Mouse (Mus musculus) forebrain, embryonic 16.5 days (tissue): ENCODE results near the gene Mfsd6. TPM values are rescaled to one million over a fixed set of nuclear protein-coding genes. Genes with fewer than 3 reads are reported as not detected.

Experiments
- ATAC-seq: fragments of 200-750 bp; cut with Nextera tagmentation; 2 replicates; pipeline ENCODE4 v1.8.0; 2017; ENCODE audit warnings: mild to moderate bottlenecking, moderate library complexity
- H3K27ac ChIP-seq: fragments of 300-500 bp; sonication (generic); 2 replicates; pipeline ENCODE4 v1.5.1; 2014; ENCODE audit warnings: low read length, control low read depth
- H3K27me3 ChIP-seq: fragments of 300-500 bp; sonication (generic); replicated peaks from 2 replicates; pipeline ENCODE4 v1.6.1; 2014; ENCODE audit warnings: low read length; ENCODE audit not compliant: control insufficient read depth, insufficient read depth
- H3K36me3 ChIP-seq: fragments of 300-500 bp; sonication (generic); 2 replicates; pipeline ENCODE4 v1.6.1; 2014; ENCODE audit not compliant: control insufficient read depth, insufficient read depth
- H3K4me1 ChIP-seq: fragments of 300-500 bp; sonication (generic); replicated peaks from 2 replicates; pipeline ENCODE4 v1.6.1; 2014; ENCODE audit warnings: low read length; ENCODE audit not compliant: control insufficient read depth, insufficient read depth
- H3K4me2 ChIP-seq: fragments of 300-500 bp; sonication (generic); 2 replicates; pipeline ENCODE4 v1.6.1; 2014; ENCODE audit warnings: mild to moderate bottlenecking, low read length, control low read depth
- H3K4me3 ChIP-seq: fragments of 300-500 bp; sonication (generic); replicated peaks from 2 replicates; pipeline ENCODE4 v1.5.1; 2014; ENCODE audit warnings: mild to moderate bottlenecking, low read length, control low read depth
- H3K9ac ChIP-seq: fragments of 300-500 bp; sonication (generic); replicated peaks from 2 replicates; pipeline ENCODE4 v1.6.1; 2014; ENCODE audit warnings: low read depth, low read length, control low read depth
- H3K9me3 ChIP-seq: fragments of 300-500 bp; sonication (generic); 2 replicates; pipeline ENCODE4 v1.6.1; 2016; ENCODE audit warnings: low read length; ENCODE audit not compliant: control insufficient read depth
- WGBS: fragments of 180-500 bp; shearing (Covaris S2); extraction: QIAGEN DNeasy Blood & Tissue Kit; methylation state at CpG from one replicate; pipeline ENCODE4 v1.1.7; 2014; 5-methylcytosine and 5-hydroxymethylcytosine counted together
- polyA plus RNA-seq: library from polyadenylated mRNA; unstranded; fragments of >200 nt; fragmentation: Nextera tagmentation; extraction: Ambion mirVana; gene quantifications from 2 replicates; pipeline ENCODE4 v1.2.1, GENCODE M21; 2015

The Mfsd6 gene
- polyA plus RNA-seq, 1 experiment from 2014 or later = 8.3 TPM

GRCm38 (mm10) chr1:52749978-52750377 is 22.7 kb upstream of the Mfsd6 start:
- Histone ChIP-seq H3K4me1 (no peaks in the 10 kb centered on the region), H3K36me3 (no peaks in the 10 kb centered on the region), H3K4me3 (no peak overlapping the region), H3K4me2 (no peak overlapping the region), H3K27me3 (no peaks in the 10 kb centered on the region), H3K9me3 (no peaks in the 10 kb centered on the region), H3K9ac (no peak overlapping the region), H3K27ac (no peak overlapping the region)
- 93% methylated on average over 1 of the region's 1 CpGs for WGBS
- no peak for ATAC-seq

- ATAC-seq = no peak
- H3K4me2 ChIP-seq = no peak overlapping the region
- H3K27me3 ChIP-seq = no peaks in the 10 kb centered on the region
- no peak overlapping the region for H3K27ac ChIP-seq
- no peaks in the 10 kb centered on the region for H3K36me3 ChIP-seq
- H3K4me3 ChIP-seq = no peak overlapping the region
- no peak overlapping the region for H3K9ac ChIP-seq
- no peaks in the 10 kb centered on the region for H3K9me3 ChIP-seq
- no peaks in the 10 kb centered on the region for H3K4me1 ChIP-seq
- WGBS = 20% methylated on average over 3 of the region's 3 CpGs
Measured at GRCm38 (mm10) chr1:52748260-52748659, 21.0 kb upstream of the Mfsd6 start.

- H3K36me3 ChIP-seq = no peaks in the 10 kb centered on the region
Measured at GRCm38 (mm10) chr1:52742567-52742966, 15.3 kb upstream of the Mfsd6 start.

GRCm38 (mm10) chr1:52734208-52734607 is 6.9 kb upstream of the Mfsd6 start:
- Histone ChIP-seq H3K4me1 (no peaks in the 10 kb centered on the region), H3K9me3 (no peaks in the 10 kb centered on the region), H3K9ac (no peak overlapping the region), H3K27ac (no peak overlapping the region), H3K36me3 (no peaks in the 10 kb centered on the region), H3K4me3 (no peak overlapping the region), H3K4me2 (no peak overlapping the region), H3K27me3 (no peaks in the 10 kb centered on the region)
- WGBS = 76% methylated on average over 4 of the region's 4 CpGs
- no peak for ATAC-seq

More at GRCm38 (mm10) chr1:52742567-52742966, 15.3 kb upstream of the Mfsd6 start:
- 89% methylated on average over 5 of the region's 5 CpGs for WGBS
- no peak overlapping the region for H3K9ac ChIP-seq
- H3K4me3 ChIP-seq = no peak overlapping the region
- H3K4me2 ChIP-seq = no peak overlapping the region
- no peak overlapping the region for H3K27ac ChIP-seq
- ATAC-seq = no peak
- no peaks in the 10 kb centered on the region for H3K27me3 ChIP-seq
- no peaks in the 10 kb centered on the region for H3K4me1 ChIP-seq
- no peaks in the 10 kb centered on the region for H3K9me3 ChIP-seq

- WGBS = 41% methylated on average over 1 of the region's 1 CpGs
Measured at GRCm38 (mm10) chr1:52730258-52730657, 3.0 kb upstream of the Mfsd6 start.

GRCm38 (mm10) chr1:52728857-52729489 is 1.7 kb upstream of the Mfsd6 start:
- H3K4me2 ChIP-seq = no peak overlapping the region
- H3K4me3 ChIP-seq = no peak overlapping the region
- H3K9ac ChIP-seq = no peak overlapping the region
- no peaks in the 10 kb centered on the region for H3K27me3 ChIP-seq
- no peak for ATAC-seq
- H3K9me3 ChIP-seq = no peaks in the 10 kb centered on the region
- peaks cover 12% of the 10 kb centered on the region for H3K4me1 ChIP-seq
- H3K27ac ChIP-seq = no peak overlapping the region
- no peaks in the 10 kb centered on the region for H3K36me3 ChIP-seq
- WGBS = 91% methylated on average over 5 of the region's 5 CpGs

More at GRCm38 (mm10) chr1:52730258-52730657, 3.0 kb upstream of the Mfsd6 start:
- Histone ChIP-seq H3K36me3 (no peaks in the 10 kb centered on the region), H3K27ac (no peak overlapping the region), H3K9me3 (no peaks in the 10 kb centered on the region), H3K4me2 (no peak overlapping the region), H3K4me3 (no peak overlapping the region), H3K9ac (no peak overlapping the region), H3K4me1 (peaks cover 12% of the 10 kb centered on the region), H3K27me3 (no peaks in the 10 kb centered on the region)
- no peak for ATAC-seq

GRCm38 (mm10) chr1:52726371-52727055 is 749 bp downstream of the Mfsd6 start:
- peak overlapping the region; percentile 69 for H3K4me2 ChIP-seq
- no peaks in the 10 kb centered on the region for H3K27me3 ChIP-seq
- H3K27ac ChIP-seq = peak overlapping the region; percentile 78
- peak; percentile 81 for ATAC-seq
- peaks cover 12% of the 10 kb centered on the region for H3K4me1 ChIP-seq
- H3K9ac ChIP-seq = peak overlapping the region; percentile 97
- no peaks in the 10 kb centered on the region for H3K36me3 ChIP-seq
- WGBS = under 1% methylated on average over 54 of the region's 56 CpGs
- H3K9me3 ChIP-seq = no peaks in the 10 kb centered on the region
- peak overlapping the region; percentile 60 for H3K4me3 ChIP-seq

GRCm38 (mm10) chr1:52722586-52722985 is 4.7 kb downstream of the Mfsd6 start:
- Histone ChIP-seq H3K9me3 (no peaks in the 10 kb centered on the region), H3K36me3 (no peaks in the 10 kb centered on the region), H3K9ac (no peak overlapping the region), H3K4me3 (no peak overlapping the region), H3K27ac (no peak overlapping the region), H3K27me3 (no peaks in the 10 kb centered on the region), H3K4me2 (no peak overlapping the region), H3K4me1 (peaks cover 16% of the 10 kb centered on the region)
- ATAC-seq = no peak
- 50% methylated on average over 4 of the region's 4 CpGs for WGBS

- peaks cover 11% of the 10 kb centered on the region for H3K4me1 ChIP-seq
- H3K27me3 ChIP-seq = no peaks in the 10 kb centered on the region
- no peaks in the 10 kb centered on the region for H3K9me3 ChIP-seq
- 53% methylated on average over 5 of the region's 5 CpGs for WGBS
- H3K27ac ChIP-seq = no peak overlapping the region
- H3K9ac ChIP-seq = no peak overlapping the region
- H3K4me2 ChIP-seq = no peak overlapping the region
- no peaks in the 10 kb centered on the region for H3K36me3 ChIP-seq
- H3K4me3 ChIP-seq = no peak overlapping the region
- ATAC-seq = no peak
Measured at GRCm38 (mm10) chr1:52719096-52719495, 8.2 kb downstream of the Mfsd6 start.
